Mouse (Mus musculus) limb, embryonic 14.5 days (tissue): ENCODE results near the gene Maats1. TPM values are rescaled to one million over a fixed set of nuclear protein-coding genes. Genes with fewer than 3 reads are reported as not detected.

ENCODE experiments used
- ATAC-seq: fragments of 200-750 bp; cut with Nextera tagmentation; 2 replicates; pipeline ENCODE4 v1.8.0; 2017; ENCODE audit warnings: low read depth, moderate number of reproducible peaks, moderate TSS enrichment; ENCODE audit not compliant: low FRiP score
- DNase-seq: peaks from one replicate; pipeline ENCODE4 v3.0.0-alpha.2; 2015; ENCODE audit warnings: low spot score
- H3K27ac ChIP-seq: fragments of 300-500 bp; sonication (generic); replicated peaks from 2 replicates; pipeline ENCODE4 v1.5.1; 2014; ENCODE audit warnings: low read depth, mild to moderate bottlenecking, low read length, moderate library complexity, mixed read lengths
- H3K27me3 ChIP-seq: fragments of 300-500 bp; sonication (generic); 2 replicates; pipeline ENCODE4 v1.6.1; 2014; ENCODE audit warnings: low read length, mixed read lengths; ENCODE audit not compliant: control insufficient read depth, insufficient read depth
- H3K36me3 ChIP-seq: fragments of 300-500 bp; sonication (generic); 2 replicates; pipeline ENCODE4 v1.6.1; 2014; ENCODE audit warnings: mild to moderate bottlenecking, low read length, moderate library complexity, mixed read lengths; ENCODE audit not compliant: control insufficient read depth, insufficient read depth
- H3K4me1 ChIP-seq: fragments of 300-500 bp; sonication (generic); 2 replicates; pipeline ENCODE4 v1.6.1; 2014; ENCODE audit warnings: antibody characterized with exemption, low read length, mixed read lengths; ENCODE audit not compliant: control insufficient read depth, insufficient read depth
- H3K4me2 ChIP-seq: fragments of 300-500 bp; sonication (generic); replicated peaks from 2 replicates; pipeline ENCODE4 v1.6.1; 2014; ENCODE audit warnings: low read depth, mild to moderate bottlenecking, low read length, moderate library complexity; ENCODE audit not compliant: severe bottlenecking
- H3K4me3 ChIP-seq: fragments of 300-500 bp; sonication (generic); replicated peaks from 2 replicates; pipeline ENCODE4 v1.5.1; 2014; ENCODE audit warnings: low read length
- H3K9ac ChIP-seq: fragments of 300-500 bp; sonication (generic); 2 replicates; pipeline ENCODE4 v1.6.1; 2014; ENCODE audit warnings: mild to moderate bottlenecking, low read depth, low read length, moderate library complexity; ENCODE audit not compliant: severe bottlenecking
- H3K9me3 ChIP-seq: fragments of 300-500 bp; sonication (generic); 2 replicates; pipeline ENCODE4 v1.6.1; 2016; ENCODE audit warnings: low read length; ENCODE audit not compliant: control insufficient read depth
- POLR2A ChIP-seq: fragments of 200-500 bp; IDR thresholded peaks from 2 replicates; pipeline ENCODE4 v1.8.0; 2012; ENCODE audit warnings: inconsistent platforms, mild to moderate bottlenecking, moderate library complexity, borderline replicate concordance; ENCODE audit not compliant: insufficient read depth, insufficient read length; ENCODE audit errors: extremely low read depth
- WGBS: fragments of 180-500 bp; shearing (Covaris S2); extraction: QIAGEN DNeasy Blood & Tissue Kit; methylation state at CpG from one replicate; pipeline ENCODE4 v1.1.7; 2014; 5-methylcytosine and 5-hydroxymethylcytosine counted together
- polyA plus RNA-seq, 2 experiments: library from polyadenylated mRNA; depleted of rRNA in 1 of 2; stranded (reverse) in 1 of 2; unstranded in 1 of 2; fragments of >200 nt; fragmentation: Nextera tagmentation in 1 of 2; extraction: Ambion mirVana in 1 of 2; gene quantifications; 2 replicates each; pipeline versions ENCODE4 v1.2.1 to v1.2.3; 2012 to 2014

Maats1 gene
- polyA plus RNA-seq, 2 experiments: 0.10 TPM; not detected in 1

DNA sequence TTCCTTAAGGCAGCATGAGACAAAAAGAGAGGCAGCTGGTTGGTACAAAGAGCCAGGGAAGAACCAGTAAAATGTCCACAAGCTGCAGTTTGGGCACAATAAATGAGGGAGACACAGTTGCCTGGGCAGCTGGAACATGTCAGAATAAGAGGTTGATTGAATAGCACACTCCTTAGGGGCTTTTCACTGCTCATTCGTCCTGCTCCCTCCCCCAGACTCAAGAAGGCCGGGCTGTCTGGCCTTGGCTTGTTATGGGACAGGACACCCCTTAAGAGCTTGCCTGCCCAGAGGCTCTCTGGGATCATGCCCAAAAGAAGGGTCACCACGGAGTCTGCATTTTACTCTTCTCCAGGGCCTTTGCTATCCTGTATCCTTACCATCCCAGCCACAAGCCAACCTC, 58.6 kb downstream of the Maats1 start:
- TF ChIP-seq POLR2A: no peak
- WGBS: 37% methylated on average over 3 of the region's 3 CpGs
- H3K9ac ChIP-seq: no peak overlapping the region
- no peaks in the 10 kb centered on the region for H3K9me3 ChIP-seq
- no peaks in the 10 kb centered on the region for H3K36me3 ChIP-seq
- ATAC-seq (no peak), DNase-seq (no peak)
- no peak overlapping the region for H3K4me3 ChIP-seq
- no peak overlapping the region for H3K27ac ChIP-seq
- no peaks in the 10 kb centered on the region for H3K27me3 ChIP-seq
- H3K4me2 ChIP-seq: no peak overlapping the region
- H3K4me1 ChIP-seq: no peaks in the 10 kb centered on the region

DNA sequence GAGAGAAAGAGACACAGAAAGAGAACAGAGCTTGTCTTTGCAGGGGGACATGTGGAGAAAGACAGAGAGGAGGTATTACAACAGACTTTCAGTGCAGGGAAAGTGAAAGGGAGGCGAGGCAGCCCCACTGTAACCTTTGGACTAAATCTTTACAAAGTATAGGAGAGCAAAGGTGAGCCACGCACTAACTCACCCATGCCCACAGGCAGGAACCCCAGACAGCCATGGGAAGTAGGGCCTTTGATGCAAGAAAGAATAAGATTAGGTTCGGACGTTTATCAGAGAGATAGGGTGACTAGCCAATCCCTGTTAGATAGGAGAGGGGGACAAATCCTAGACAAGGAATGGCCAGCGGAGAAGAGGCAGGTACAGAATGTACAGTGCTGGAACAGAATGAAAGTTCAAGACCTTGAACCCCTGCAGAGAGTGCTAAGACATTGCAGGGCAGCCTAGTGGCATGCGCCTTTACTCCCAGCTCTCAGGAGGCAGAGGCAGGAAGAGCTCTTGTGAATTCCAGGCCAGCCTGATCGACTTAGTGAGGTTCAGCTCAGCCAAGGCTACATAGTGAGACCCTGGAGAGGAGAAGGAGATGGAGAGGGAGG, 59.3 kb downstream of the Maats1 start:
- DNase-seq (no peak), ATAC-seq (no peak)
- Histone ChIP-seq H3K4me1 (no peaks in the 10 kb centered on the region), H3K9ac (no peak overlapping the region), H3K27ac (no peak overlapping the region), H3K27me3 (no peaks in the 10 kb centered on the region), H3K4me2 (no peak overlapping the region), H3K36me3 (no peaks in the 10 kb centered on the region), H3K4me3 (no peak overlapping the region), H3K9me3 (no peaks in the 10 kb centered on the region)
- no peak for TF ChIP-seq POLR2A
- 82% methylated on average over 7 of the region's 7 CpGs for WGBS

GRCm38 (mm10) chr16:38280951-38281350, 61.0 kb downstream of the Maats1 start:
- no peak for ATAC-seq
- no peak for TF ChIP-seq POLR2A
- 89% methylated on average over 7 of the region's 7 CpGs for whole genome bisulfite sequencing
- Histone ChIP-seq H3K4me2 (no peak overlapping the region), H3K4me3 (no peak overlapping the region), H3K9ac (no peak overlapping the region), H3K9me3 (no peaks in the 10 kb centered on the region; the same call in 1 of the 2 replicates), H3K4me1 (no peaks in the 10 kb centered on the region), H3K27me3 (no peaks in the 10 kb centered on the region), H3K36me3 (no peaks in the 10 kb centered on the region), H3K27ac (no peak overlapping the region)
- no peak for DNase-seq

DNA sequence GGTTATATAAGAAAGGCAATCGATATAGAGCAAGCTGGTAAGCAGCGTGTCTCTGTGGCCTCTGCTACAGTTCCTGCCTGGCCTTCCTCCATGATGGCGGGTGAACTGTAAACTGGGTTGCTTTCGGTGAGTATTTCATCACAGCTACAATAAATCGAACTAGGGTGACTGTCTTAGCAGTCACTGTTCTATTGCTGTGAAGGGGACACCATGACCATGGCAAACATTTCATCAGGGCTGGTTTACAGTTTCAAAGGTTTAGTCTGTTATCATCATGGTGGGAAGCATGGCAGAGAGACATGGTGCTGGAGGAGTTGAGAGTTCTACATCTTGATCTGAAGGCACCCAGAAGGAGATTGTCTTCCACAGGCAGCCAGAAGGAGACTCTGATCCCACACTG, 62.1 kb downstream of the Maats1 start:
- Histone ChIP-seq H3K4me1 (no peaks in the 10 kb centered on the region), H3K9me3 (no peaks in the 10 kb centered on the region; the same call in 1 of the 2 replicates), H3K4me3 (no peak overlapping the region), H3K9ac (no peak overlapping the region), H3K27ac (no peak overlapping the region), H3K4me2 (no peak overlapping the region), H3K36me3 (no peaks in the 10 kb centered on the region), H3K27me3 (no peaks in the 10 kb centered on the region)
- DNase-seq: no peak
- no peak for TF ChIP-seq POLR2A
- WGBS: 92% methylated on average over 5 of the region's 5 CpGs
- ATAC-seq: no peak

DNA sequence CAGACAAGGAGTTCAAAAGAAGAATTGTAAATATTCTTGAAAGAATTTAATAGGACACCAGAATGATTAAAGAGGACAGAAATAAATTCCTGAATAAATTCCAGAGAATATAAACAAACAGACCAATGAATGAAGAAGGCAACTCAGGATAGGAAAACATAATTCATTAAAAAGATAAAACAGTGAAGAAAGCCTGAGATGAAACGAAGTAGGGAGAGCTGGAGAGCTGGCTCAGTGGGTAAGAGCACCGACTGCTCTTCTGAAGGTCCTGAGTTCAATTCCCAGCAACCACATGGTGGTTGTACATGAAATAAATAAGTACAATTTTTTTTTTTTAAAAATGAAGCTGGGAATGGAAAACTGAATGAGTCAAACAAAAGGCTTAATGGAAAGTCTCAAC, 67.2 kb downstream of the Maats1 start:
- ATAC-seq (no peak), DNase-seq (no peak)
- H3K36me3 ChIP-seq: no peaks in the 10 kb centered on the region
- no peak for TF ChIP-seq POLR2A
- H3K4me2 ChIP-seq: no peak overlapping the region
- H3K4me1 ChIP-seq: no peaks in the 10 kb centered on the region
- H3K9ac ChIP-seq: no peak overlapping the region
- no peaks in the 10 kb centered on the region; the same call in 1 of the 2 replicates for H3K9me3 ChIP-seq
- no peak overlapping the region for H3K4me3 ChIP-seq
- WGBS: 83% methylated on average over 2 of the region's 2 CpGs
- no peak overlapping the region for H3K27ac ChIP-seq
- no peaks in the 10 kb centered on the region for H3K27me3 ChIP-seq
